Mouse (Mus musculus) retina, postnatal 1 day (tissue): ENCODE data around the gene Myog.

ENCODE experiments used
- DNase-seq: peaks from one replicate; pipeline ENCODE4 v3.0.0-alpha.2; 2012

Gene Myog

GRCm38 (mm10) chr1:134285458-134286120, 4.2 kb upstream of the Myog start:
- DNase-seq, result no peak

DNA sequence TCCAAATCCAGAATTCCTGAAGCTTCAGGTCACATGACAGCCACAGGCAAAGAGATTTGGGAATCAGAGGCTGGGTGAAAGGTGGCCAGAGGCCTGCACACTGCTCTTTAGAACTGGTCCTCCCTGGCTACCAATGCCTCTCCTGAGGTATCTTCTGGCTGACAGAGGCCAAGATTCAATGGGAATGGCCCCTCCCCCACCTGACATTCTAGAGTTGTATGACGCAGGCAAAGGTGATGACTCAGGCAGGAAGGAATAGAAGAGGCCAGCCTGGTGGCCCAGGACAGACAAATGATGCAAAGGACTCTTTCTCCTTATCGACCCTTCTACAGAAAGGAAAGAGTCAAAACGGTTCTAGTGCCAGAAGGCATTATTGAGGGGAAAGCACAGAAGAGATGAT, 1.6 kb upstream of the Myog start:
- DNase-seq, result no peak

DNA sequence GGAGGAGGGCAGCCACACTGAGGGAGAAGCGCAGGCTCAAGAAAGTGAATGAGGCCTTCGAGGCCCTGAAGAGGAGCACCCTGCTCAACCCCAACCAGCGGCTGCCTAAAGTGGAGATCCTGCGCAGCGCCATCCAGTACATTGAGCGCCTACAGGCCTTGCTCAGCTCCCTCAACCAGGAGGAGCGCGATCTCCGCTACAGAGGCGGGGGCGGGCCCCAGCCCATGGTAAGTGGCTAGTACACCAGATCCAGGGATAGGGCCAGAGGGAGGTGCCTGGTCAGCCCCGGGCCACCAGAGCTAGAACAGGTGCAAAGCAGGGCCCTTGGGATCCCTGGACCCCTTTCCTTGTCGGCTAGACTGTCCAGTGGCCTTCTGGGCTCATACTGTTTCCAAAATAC, 511 bp downstream of the Myog start:
- DNase-seq, result no peak

GRCm38 (mm10) chr1:134290909-134291308, 1.1 kb downstream of the Myog start:
- DNase-seq, result no peak

DNA sequence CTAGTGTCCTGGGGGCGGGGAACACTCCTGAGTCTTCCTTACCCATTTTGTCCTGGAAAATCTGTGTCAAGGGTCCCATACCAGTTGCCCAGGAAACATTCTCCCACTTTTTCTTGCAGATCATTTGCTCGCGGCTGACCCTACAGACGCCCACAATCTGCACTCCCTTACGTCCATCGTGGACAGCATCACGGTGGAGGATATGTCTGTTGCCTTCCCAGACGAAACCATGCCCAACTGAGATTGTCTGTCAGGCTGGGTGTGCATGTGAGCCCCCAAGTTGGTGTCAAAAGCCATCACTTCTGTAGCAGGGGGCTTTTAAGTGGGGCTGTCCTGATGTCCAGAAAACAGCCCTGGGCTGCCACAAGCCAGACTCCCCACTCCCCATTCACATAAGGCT, 1.8 kb downstream of the Myog start:
- no peak for DNase-seq

DNA sequence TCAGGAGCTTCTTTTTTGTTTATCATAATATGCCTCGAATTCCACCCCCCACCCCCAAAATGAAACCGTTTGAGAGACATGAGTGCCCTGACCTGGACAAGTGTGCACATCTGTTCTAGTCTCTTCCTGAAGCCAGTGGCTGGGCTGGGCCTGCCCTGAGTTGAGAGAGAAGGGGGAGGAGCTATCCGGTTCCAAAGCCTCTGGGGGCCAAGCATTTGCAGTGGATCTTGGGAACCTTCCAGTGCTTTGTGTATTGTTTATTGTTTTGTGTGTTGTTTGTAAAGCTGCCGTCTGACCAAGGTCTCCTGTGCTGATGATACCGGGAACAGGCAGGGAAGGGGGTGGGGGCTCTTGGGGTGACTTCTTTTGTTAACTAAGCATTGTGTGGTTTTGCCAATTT, 2.3 kb downstream of the Myog start:
- peak; percentile 79 for DNase-seq

GRCm38 (mm10) chr1:134292601-134293000, 2.8 kb downstream of the Myog start:
- no peak for DNase-seq

GRCm38 (mm10) chr1:134293276-134293675, 3.5 kb downstream of the Myog start:
- no peak for DNase-seq

DNA sequence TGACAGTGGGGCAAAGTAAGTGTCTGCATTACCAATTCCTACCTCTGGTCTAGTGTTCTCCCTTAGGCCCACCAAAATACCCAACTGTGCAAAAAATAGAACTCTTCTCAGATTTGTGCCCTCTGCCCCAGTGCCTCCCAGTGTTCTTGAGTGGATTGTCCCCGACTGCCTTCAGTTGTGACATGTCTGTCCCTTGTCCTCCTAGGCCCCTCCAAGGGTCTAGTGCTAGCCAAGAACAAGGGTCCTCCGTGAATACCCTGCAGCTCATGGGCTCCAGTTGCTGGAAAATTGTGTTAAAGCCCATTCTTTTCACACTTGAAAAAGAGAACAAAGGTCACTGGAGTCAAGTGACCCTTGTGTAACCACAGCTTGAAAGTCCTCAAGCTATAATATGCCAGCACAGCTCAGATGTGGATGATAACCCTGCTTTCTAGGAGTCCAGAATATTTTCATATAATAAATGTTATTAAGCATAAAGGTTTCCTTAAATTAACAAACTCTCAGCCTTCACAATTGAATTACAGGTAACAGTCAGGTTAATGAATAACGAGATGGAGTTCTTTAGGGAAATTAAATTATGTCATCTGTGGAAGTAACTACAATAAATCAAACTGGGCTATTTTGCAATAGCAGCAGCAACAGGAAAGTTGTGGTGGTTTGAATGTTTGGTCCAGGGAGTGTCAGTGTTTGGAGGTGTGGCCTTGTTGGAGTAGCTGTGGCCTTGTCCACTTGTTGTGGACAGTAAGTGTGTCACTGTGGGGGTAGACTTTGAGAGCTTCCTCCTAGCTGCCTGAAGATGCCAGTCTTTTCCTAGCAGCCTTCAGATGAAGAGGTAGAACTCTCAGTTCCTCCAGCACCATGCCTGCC, 4.2 kb downstream of the Myog start:
- DNase-seq, result no peak

GRCm38 (mm10) chr1:134297265-134297664, 7.5 kb downstream of the Myog start:
- no peak for DNase-seq

DNA sequence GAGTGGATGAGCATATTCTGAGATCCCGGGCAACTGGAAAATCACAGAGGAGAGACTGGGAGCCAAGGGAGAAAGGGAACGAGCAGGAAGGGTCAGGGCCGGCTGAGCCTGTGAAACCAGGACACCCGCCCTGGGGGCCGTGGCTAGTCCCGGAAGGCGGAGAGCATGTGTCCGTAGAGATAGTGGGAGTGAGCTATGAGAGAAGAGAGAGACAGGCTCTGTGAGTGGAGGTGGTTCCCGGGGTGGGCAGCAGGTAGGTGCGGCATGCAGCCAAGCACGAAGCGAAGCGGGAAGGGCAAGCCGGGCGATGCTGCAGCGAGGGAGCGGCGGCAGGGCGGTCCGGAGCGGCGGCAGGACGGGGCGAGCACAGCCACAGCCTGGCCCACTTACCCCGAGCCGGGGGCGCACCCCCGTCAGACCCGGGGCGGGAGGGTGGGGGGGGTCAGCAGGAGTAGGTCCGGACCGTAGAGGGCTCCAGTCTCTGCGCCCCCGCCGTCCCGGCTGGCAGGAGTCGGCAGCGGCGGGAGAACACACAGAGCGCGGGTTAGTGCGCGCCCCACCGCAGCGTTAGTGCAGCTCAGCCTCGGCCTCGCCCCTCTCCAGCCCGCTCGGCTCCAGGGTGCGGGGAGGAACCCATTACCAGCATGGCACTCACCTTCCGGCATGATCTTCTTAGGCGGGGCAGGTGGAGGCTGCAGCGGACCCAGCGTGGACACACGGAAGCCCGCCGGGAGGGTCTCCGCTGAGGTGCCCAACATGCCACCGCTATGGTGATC, 9.0 kb downstream of the Myog start:
- DNase-seq, result peak; percentile 62

- peak; percentile 57 for DNase-seq
Measured at GRCm38 (mm10) chr1:134302568-134303238, 12.9 kb downstream of the Myog start.

GRCm38 (mm10) chr1:134304940-134305339, 15.2 kb downstream of the Myog start:
- DNase-seq, result no peak

GRCm38 (mm10) chr1:134307409-134307808, 17.6 kb downstream of the Myog start:
- DNase-seq, result peak; percentile 79

- DNase-seq, result no peak
Measured at GRCm38 (mm10) chr1:134310291-134310690, 20.5 kb downstream of the Myog start.

GRCm38 (mm10) chr1:134310729-134311128, 20.9 kb downstream of the Myog start:
- no peak for DNase-seq

GRCm38 (mm10) chr1:134311760-134312159, 22.0 kb downstream of the Myog start:
- no peak for DNase-seq

DNA sequence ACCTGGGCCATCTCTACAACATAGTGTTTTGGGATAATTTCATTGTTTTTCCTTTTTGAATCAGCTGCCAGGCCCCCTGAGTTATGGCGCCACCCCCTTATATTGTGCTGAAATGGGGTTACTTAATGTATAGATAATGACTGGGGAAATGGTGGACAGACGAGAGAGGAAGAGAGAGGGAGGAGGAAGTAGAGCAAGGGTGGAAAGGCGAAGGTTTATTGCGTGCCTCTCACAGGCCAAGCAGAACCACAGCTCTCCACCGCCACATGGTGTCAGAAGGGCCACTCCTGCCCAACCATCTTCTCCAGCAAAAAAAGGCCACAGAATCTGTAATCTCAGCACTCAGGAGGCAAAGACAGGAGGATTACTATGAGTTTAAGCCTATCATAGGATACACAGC, 25.4 kb downstream of the Myog start:
- DNase-seq, result no peak

DNA sequence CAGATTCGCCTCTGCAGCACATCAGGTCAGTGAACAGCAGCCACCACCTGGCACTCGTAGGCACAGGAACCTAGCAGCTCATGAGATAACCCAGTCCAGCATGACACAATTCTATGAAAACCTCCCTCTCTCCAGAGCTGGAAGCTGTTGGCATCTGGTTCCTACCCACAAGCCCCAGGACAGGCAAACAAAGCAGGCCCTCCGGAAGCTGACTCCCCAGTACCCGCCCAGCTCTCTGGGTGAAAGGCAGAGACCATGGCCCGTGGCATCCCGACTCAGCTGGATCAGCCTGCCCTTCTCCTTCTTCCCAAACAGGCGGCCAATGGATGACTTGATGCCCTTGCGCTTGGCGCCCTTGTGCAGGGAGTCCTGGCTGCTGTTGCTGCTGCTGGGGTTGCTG, 26.6 kb downstream of the Myog start:
- DNase-seq, result no peak

GRCm38 (mm10) chr1:134318261-134318660, 28.5 kb downstream of the Myog start:
- no peak for DNase-seq

DNA sequence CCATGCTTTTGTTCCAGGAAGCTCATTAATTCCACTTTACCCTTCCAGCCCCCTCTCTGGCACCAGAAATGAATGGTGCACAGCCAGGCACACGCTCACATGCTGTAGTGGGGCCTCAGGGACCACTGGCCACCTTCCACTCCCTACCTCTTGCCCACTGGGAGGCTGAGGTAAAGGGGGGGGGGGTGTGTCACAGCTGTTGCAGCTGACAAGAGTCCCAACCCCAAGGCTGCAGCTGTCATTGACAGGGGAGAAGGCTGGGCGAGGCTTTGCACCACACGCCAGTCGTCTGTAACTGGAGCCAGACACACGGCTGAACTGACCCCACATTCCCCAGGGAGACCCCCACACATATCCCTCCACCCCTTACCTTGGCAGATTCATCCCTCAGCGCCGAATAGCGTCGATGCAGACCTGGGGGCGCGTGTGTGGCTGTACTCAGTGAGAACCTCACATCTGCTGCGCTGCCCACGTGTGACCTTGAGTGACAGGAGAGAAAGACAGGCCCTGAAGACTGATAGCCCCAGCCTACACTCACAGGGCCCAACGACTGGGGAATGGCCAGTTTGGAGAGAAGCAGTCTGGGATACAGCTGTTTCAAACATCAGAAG, 31.0 kb downstream of the Myog start:
- DNase-seq, result peak; percentile 44

DNA sequence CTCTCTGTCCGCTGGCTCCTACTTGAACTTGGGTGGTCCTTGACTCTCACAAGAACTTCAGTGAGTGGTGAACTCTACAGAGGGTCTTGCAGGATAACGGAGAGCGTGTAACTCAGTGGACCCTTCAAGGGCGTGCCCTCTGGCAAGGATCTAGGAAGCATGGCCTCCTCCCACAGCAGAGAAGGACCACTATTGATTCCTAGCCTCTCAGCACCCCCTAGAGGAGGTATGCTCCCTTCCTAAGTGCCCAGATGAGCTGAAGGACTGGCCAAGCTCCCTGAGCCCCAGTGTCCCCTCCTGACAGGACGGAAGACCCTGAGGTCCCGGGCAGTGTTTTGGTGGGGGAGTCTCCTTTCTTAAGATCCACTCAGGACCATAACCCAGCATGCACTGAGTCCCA, 32.8 kb downstream of the Myog start:
- peak; percentile 34 for DNase-seq
